Mouse (Mus musculus): Measurements from ENCODE around the gene N4bp3. TPM values are rescaled to one million over a fixed set of nuclear protein-coding genes. Genes with fewer than 3 reads are reported as not detected.

The N4bp3 gene
- total RNA-seq, 2 experiments from 2014 or later, result 0.89 TPM; not detected in 1

DNA sequence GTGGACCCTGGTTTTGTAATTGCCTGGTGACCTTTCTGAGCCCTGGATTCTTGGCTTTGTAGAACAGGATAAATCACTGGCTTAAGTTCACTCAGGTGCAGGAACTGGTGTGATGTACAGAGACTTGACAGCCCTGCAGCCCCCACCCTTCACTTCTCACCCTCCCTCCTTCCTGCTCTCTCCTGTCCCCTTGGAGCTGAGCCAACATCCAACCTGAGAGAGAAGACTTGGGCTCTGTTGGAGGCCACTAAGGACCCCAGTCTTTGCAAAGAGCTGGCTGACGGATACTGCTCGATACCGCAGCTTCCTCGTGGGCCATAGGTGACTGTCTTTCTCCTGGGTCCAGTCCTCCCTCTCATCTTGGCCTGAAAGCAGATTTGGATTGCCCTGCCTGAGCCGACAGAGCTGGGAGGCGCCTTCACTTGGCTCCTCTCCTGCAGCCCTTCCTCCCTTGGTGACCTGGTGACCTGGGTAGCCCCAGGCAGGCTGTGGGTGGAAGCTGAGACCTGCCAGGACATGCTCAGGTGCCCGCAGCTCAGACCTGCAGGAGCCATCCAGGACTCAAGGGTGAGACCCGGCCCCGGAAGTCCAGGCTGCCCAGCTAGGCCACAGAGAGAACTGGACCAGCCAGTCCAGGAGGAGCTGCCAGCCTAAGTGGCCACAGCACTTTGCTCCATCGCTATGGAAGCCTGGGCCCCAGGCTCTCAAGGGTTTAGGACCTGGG lies 6.3 kb upstream of the N4bp3 start:
- ATAC-seq (replicated peaks; ENCODE audit: low FRiP score, low TSS enrichment, poor library complexity, severe bottlenecking), result no peak

DNA sequence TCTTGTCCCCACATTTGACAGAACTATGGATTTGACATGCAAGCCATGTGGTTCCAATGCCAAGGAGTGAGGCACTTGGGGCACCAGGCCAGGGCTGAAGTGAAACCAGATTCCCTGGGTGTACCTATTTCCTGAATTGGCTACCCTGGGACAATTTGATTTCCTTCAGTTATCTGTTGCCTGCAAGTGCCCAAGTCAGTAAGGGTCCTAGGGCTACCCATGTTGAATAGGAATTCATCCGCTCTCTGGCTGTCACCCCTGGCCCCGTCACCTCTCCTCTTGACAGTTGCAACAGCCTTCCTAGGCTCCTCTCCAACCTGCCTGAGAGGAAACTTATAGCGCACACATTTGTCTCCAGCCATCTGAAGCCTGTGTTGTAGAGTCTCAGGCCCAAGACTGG lies 4.2 kb upstream of the N4bp3 start:
- no peak for ATAC-seq (replicated peaks; ENCODE audit: low FRiP score, low TSS enrichment, poor library complexity, severe bottlenecking)

DNA sequence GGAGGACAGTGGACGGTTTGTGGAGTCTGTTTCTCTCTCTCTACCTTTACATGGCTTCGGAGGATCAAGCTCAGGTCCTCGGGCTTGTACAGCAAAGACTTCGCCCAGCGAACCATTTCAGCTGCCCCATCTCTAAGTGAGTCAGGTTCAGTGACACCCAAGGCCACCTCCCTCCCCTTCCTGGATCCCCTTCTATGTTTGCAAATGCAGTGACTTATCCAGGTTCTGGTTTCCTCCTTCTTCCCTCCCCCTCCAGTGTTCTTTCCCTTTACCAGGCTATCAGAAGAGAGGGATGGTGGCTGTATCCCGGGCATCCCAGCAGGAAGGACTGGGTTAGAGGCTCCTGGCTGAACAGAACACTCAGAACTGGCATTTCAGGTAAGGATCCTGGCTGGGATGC lies 3.1 kb upstream of the N4bp3 start:
- ATAC-seq (replicated peaks; ENCODE audit: low FRiP score, low TSS enrichment, poor library complexity, severe bottlenecking), result no peak

DNA sequence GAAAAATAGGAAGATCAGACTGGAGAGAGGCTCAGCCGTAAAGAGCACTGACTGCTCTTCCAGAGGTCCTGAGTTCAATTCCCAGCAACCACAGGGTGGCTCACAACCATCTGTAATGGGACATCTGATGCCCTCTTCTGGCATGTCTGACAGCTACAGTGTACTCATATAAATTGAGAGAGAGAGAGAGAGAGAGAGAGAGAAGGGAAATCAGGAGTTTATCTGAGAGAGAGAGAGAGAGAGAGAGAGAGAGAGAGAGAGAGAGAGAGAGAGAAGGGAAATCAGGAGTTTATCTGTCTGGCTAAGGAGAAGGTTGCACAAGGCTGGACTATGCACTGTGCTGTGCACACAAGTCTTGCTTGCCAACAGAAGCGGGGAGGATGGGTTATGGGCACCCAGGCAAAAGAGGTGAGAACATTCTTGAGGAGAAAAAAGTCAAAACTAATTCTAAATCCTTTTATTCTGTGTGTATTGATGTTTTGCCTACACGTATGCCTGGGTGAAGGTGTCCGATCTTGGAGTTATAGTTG lies 2.3 kb upstream of the N4bp3 start:
- ATAC-seq (replicated peaks; ENCODE audit: low FRiP score, low TSS enrichment, poor library complexity, severe bottlenecking), result no peak

DNA sequence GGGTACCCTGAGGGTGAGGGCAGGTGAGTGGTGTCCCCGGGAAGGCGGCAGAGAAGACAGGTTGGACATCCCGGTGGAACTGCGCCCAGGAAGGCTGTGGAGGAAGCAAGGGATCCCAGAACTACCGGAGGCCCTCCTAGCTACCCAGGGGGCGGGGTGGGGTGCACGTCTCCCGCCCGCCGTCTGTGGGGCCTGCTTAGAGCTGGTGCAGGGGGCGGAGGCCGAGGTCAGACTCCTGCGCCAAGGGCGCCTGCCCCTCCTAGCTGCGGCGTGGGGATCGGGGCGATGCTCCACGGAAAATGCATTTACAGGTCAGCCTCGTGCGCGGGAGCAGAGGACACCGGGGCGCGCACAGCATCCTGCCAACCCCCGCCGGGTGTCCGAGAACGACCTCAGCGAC lies 381 bp downstream of the N4bp3 start:
- ATAC-seq (replicated peaks; ENCODE audit: low FRiP score, low TSS enrichment, poor library complexity, severe bottlenecking), result peak; percentile 18; the same call in 1 of the 2 replicates

DNA sequence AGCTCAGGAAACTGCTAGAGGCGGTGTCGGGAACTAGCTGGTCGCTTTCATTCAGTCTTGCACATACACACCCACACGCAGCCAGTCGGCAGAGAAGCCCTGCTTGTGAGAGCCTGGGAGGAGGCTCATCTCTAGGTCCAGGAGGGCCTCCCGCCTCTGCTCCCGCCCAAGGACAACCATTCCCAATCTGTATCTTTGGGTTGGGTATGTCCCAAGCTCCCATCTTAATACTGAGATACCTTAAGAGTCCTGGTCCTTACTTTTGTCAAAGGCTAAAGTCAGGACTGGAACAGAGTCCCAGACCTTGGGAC lies 798 bp downstream of the N4bp3 start:
- ATAC-seq (replicated peaks; ENCODE audit: low FRiP score, low TSS enrichment, poor library complexity, severe bottlenecking), result no peak

DNA sequence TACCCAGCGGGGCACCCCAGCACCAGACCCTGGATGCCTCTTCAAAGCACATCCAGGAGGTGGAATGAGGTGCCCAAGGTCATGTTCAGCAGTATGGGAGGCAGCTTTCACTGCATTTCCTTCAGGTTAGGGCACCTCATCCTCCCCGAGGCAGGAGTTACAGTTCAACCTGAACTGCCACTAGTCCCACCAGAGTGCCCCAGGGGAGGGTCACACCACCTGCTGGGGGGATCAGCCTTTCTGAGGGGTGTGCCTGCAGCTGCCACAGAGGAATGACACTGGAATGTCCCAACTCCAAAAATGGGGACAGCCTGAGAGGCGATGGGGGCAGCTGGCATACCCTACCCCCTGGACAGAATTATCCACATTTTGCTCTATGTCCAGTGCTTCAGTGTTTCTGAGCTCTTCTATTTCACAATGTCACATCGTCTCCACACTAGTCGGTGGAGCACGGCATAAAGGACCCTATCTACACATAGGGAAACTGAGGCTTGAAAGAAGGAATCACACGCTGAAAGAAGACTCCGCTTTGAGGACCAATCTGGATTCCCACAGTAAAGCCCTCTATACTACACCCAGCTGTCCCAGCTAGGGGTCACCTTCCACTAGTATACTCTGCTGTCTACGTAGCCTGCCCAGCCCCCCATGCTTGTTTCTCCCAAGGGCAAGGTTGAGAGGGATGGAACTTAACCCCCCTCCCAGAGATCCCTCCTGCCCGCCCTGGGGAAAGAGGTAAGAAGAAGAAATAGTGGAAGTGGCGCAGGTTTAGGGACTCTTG lies 1.3 kb downstream of the N4bp3 start:
- ATAC-seq (replicated peaks; ENCODE audit: low FRiP score, low TSS enrichment, poor library complexity, severe bottlenecking), result no peak

DNA sequence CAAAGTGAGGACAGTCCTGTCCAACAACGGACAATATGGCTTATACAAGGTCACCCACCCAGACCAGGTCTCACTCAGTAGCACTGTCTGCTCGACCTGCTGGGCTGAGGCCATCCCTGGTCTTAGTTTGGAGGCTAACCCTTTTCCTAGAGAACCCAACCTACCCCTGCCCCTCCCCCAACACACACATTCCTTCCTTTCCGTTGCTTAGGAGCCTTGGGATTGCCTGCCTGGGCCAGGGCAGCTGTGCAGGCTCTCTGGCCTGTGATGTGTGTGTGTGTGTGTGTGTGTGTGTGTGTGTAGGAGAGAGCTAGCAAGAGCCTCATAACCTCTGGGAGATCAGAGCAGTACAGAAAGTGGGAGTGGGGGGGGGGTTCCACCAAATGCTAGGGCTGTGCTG lies 2.1 kb downstream of the N4bp3 start:
- no peak for ATAC-seq (replicated peaks; ENCODE audit: low FRiP score, low TSS enrichment, poor library complexity, severe bottlenecking)

DNA sequence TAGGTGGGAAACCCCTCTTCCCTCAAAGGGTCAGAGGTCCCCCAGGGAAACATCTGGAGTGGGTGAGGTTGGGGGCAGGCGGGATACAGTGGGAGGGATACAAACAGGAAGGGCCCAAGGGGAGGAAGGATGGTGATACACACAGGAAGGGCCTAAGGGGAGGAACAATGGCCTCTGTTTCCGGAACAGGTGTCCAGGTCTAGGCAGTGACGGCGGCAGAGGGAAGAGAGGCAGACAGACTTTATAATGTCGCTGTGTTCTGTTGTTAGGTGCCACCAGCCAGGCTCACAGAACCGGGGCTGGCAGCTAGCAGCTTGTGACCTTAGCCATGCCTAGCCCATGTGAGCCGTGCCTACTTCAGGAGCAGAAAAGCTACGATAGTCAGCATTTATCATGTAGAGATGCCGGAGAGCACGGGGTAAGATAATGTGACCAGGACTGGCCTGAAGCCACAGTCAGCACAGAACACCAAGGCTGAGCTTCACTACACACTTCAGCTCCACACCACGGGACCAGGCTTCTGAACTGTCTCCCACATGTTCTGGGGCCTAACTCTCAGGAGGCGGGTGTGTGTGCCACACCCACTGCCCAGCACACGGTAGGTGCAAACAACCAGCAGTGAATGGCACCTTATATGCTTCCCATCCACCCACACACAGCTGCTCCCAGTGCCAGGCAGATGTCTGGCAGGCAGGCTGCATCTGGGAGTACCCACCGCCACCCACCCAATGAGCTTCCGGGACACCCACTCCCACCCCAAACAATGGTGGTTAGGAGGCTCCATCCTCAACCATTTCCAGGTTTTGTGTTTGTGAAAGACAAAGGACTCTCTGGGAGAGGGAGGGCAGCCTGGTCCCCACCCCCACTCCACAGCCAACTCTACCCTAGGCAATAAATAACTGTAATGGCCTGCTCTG lies 3.6 kb downstream of the N4bp3 start:
- peak; percentile 30; the same call in 1 of the 2 replicates for ATAC-seq (replicated peaks; ENCODE audit: low FRiP score, low TSS enrichment, poor library complexity, severe bottlenecking)

DNA sequence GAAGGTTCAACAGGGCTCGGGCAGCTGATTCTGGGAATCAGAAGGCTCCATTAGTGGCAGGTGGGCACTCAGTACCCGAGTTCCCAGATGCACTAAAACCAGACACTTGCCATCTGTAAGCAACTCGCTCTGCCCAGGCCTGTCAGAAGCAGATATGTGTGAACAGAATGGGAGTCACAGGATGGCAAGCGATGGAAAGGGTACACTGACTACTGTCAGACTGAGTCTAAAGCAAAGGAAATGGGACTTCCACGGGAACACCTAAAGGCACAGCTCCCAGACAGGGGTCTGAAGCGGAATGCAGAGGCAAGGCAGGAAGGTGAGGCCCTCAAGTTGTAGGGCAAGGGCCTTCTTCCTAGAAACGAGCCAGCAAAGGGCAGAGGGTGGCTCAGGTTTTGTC lies 4.4 kb downstream of the N4bp3 start:
- ATAC-seq (replicated peaks; ENCODE audit: low FRiP score, low TSS enrichment, poor library complexity, severe bottlenecking), result no peak

DNA sequence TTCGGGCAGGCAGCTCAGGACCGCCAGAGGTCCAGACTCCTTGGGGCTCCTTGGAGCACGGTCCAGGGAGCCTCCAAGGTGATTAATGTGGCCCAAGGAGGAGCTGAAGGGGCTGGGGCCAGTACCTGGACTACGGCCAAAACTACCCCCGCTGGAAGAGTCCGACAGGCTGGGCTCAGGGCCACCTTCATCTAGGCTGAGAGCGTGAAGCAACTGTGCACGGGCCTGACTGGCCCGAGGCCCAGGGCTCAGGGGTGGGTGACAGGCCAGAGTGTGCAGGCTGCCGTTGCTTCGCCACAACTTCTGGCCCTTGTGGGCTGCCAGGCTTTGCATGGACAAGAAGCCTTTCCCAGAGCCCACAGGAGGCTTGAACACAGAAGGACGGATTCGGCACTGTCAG lies 5.3 kb downstream of the N4bp3 start:
- no peak for ATAC-seq (replicated peaks; ENCODE audit: low FRiP score, low TSS enrichment, poor library complexity, severe bottlenecking)

DNA sequence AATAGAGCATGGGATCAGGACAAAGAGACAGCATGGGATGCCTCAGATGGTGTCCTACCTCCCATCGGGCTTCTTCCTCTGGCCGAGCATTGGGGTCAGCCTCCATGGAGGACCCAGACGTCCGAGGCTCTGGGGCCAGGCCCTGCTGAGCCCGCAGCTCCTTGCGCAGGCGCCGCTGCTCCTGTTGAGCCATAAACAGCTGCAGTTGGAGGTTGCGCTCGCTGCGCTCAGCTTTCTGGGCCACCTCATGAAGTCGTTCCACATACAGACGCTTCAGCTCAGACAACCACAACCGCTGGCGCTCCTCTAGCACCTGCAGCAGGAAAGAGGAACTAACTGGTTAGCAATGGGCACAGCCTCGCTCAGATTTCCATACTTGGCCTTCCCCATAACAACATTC lies 6.4 kb downstream of the N4bp3 start:
- no peak for ATAC-seq (replicated peaks; ENCODE audit: low FRiP score, low TSS enrichment, poor library complexity, severe bottlenecking)

DNA sequence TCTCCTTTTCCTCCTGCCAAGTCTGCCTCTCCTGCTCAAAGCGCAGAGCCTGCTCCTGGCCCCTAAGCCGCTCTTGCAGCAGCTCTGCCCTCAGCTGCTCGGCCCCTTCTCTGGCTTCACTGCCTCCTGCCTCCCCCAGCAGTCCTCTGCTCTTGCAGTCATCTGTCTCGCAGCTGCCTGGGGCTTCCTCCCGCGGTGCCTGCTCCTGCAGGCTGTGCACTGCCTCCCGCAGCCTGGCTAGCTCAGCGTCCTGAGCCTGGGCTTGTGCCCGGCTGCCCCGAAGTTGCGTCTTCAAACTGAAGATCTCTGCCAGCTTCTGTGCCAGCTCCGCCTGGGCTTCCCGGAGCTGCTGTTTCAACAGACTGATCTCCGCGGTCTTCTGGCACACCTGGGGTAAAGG lies 6.9 kb downstream of the N4bp3 start:
- no peak for ATAC-seq (replicated peaks; ENCODE audit: low FRiP score, low TSS enrichment, poor library complexity, severe bottlenecking)

DNA sequence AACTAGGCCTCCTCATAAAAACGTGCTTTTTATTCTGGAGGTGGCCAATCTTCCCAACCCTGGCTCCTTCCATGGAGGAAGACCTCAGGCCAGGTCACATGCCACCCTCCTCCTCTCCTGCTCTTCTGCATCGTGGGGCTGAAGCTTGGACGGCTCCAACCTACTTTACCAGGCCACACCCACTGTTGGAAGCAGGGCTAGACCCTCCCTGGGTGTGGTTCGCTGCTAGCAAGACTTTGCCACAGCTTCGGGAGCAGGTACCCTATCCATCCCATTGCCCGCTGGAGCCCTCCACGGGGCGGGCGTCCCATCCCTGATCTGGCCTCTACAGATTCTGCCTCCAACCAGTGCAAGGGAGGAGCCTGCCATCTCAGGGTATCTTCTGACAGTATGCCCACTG lies 7.4 kb downstream of the N4bp3 start:
- 0 out of 2 replicates have a peak, but pooled peaks have one; percentile 15 for ATAC-seq (replicated peaks; ENCODE audit: low FRiP score, low TSS enrichment, poor library complexity, severe bottlenecking)

DNA sequence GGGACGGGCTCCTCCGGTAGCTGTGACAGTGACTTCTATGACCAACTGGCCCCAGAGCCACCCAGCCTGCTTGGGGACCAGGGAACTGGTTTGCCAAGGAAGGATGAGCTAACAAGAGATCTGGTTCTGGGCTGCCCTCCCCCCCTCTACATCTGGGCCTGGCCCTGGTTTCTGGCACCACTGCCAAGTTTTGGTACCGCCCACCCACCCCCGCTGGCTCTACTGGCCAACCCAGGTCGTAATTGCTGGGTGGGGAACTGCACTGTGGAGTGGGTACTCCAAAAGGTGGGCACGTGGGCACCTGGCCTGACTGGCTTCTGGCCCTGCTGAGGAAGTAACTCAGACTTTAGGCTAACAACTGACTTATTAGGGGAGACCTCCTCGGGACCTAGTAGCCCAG lies 9.9 kb downstream of the N4bp3 start:
- no peak for ATAC-seq (replicated peaks; ENCODE audit: low FRiP score, low TSS enrichment, poor library complexity, severe bottlenecking)

DNA sequence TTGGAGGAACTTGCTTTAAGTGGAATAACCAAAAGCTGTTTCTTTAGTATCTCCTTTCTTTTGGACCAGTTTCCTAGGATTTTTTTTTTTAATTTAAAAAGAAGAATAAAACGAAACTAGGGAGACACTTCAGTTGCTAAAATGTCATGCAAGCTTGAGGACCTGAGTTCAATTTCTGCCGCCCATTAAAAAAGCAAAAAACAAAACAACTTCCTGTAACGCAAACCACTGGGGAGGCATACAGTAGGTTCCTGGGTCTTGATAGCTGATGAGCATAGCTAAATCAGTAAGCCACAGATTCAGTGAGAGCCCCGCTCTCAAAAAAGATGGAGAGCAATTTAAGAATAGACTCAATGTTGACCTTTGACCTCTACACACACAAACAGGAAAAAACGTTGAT lies 12.1 kb downstream of the N4bp3 start:
- no peak for ATAC-seq (replicated peaks; ENCODE audit: low FRiP score, low TSS enrichment, poor library complexity, severe bottlenecking)

DNA sequence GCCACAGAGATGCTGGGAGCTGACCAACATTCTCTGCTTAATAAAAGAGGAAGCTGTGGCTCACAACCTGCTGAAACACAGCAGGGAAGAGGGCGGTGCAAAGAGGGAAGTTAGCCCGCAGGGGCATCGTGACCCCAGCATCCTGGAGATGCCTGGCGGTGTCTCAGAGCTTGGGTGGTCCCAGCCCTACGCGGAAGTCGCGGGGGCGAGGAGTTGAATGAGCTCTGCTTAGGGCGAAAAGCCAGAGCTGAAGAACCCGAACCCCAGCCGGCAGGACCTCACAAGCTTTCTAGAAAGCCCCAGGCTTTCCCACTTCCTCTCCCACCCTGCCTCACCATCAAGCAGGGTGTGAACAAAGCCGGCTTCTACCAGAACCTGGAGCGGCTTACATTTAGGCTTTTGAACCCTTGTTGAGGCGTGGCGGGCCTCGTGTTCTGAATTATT lies 12.6 kb downstream of the N4bp3 start:
- no peak; the same call in 1 of the 2 replicates for ATAC-seq (replicated peaks; ENCODE audit: low FRiP score, low TSS enrichment, poor library complexity, severe bottlenecking)

DNA sequence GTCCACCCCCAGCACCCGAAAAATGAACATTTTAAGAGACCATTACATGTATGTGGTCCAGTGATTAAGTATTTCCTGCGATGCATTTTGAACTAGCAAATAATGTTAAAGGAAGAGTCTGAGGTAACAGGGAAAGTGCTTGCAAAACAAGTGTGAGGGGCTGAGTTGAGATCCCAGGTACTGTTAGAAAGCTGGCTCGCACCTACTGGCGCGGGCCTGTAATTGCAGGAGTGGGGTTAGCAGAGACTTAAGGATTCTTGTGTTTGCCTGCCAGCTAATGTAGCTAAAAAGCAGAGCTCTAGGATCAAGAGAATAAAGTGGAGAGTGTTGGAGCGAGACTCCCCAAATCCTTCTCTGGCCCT lies 14.3 kb downstream of the N4bp3 start:
- peak; percentile 70 for ATAC-seq (replicated peaks; ENCODE audit: low FRiP score, low TSS enrichment, poor library complexity, severe bottlenecking)

DNA sequence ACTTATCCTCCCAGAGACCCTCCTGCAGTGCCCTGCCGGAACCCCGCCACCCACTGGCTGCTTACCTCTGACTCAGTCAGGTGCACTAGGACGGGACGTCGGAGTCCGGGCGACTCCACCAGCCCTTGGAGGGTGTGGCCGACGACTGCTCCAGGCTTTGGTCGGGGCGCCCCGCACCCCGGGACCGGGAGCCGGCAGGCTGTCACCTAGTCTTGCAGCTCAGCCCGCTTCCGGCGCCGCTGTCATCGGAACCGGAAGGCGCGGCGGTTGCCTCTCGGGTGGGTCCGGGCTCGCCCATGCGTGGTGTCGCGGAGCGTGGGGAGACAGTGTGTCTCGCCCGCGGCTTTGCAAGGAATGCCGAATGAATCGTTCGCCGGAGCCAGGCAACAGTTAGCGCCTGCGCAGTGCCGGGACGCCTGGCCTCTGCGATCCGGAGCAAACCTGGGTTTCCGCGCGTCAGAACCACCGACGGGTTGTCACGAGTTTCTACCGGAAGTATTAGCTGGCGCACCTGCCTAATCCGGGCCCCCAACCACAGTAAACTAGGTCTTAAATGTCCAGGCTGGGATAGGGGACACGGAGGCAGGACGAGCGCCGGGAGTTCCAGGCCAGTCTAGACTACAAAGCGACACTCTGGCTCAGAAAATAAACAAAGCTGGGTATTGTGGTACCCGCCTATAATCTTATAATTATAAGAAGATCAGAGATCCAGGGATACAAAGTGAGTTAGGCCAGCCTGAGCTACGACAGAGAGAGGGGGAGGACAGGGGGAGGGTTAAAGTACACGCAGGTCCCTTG lies 14.9 kb downstream of the N4bp3 start, which contains the start of gene Rmnd5b:
Rmnd5b (minus strand) TSS at position 372 of the 798 bp plus-strand sequence.
- peak; percentile 61 for ATAC-seq (replicated peaks; ENCODE audit: low FRiP score, low TSS enrichment, poor library complexity, severe bottlenecking)

Measured in megakaryocyte-erythroid progenitor cell, adult 5-6 weeks (primary cell).